Mouse (Mus musculus): ENCODE results near the gene Rnaseh2a. TPM values are rescaled to one million over a fixed set of nuclear protein-coding genes. Genes with fewer than 3 reads are reported as not detected.

Gene Rnaseh2a
- polyA plus RNA-seq, 1 experiment = 39.8 TPM

GRCm38 (mm10) chr8:84909949-84910348, 59.6 kb downstream of the Rnaseh2a start:
- Histone ChIP-seq H3K4me1 (ENCODE audit: control insufficient read depth, insufficient read depth, low read length) (peaks cover 15% of the 10 kb centered on the region), H3K4me3 (ENCODE audit: insufficient read depth, low read length) (peak overlapping the region; percentile 94), H3K27ac (ENCODE audit: insufficient read depth, low read depth, low read length) (no peak overlapping the region)
- no peak for TF ChIP-seq POLR2A (IDR thresholded peaks at IDR 0.05; ENCODE audit: borderline replicate concordance, low read depth, low read length)
- TF ChIP-seq CTCF (IDR thresholded peaks at IDR 0.05; ENCODE audit: low read depth, low read length) = no peak

- peaks cover 15% of the 10 kb centered on the region for H3K4me1 ChIP-seq (ENCODE audit: control insufficient read depth, insufficient read depth, low read length)
- H3K27ac ChIP-seq (ENCODE audit: insufficient read depth, low read depth, low read length) = peak overlapping the region; percentile 91
- H3K4me3 ChIP-seq (ENCODE audit: insufficient read depth, low read length) = peak overlapping the region; percentile 94
- TF ChIP-seq CTCF (IDR thresholded peaks at IDR 0.05; ENCODE audit: low read depth, low read length) = no peak
- no peak for TF ChIP-seq POLR2A (IDR thresholded peaks at IDR 0.05; ENCODE audit: borderline replicate concordance, low read depth, low read length)
Measured at GRCm38 (mm10) chr8:84909162-84909767, 60.3 kb downstream of the Rnaseh2a start.

- Histone ChIP-seq H3K27ac (ENCODE audit: insufficient read depth, low read depth, low read length) (peak within 1 kb of the TSS; percentile 91), H3K4me1 (ENCODE audit: control insufficient read depth, insufficient read depth, low read length) (peaks cover 12% of the 10 kb centered on the region), H3K4me3 (ENCODE audit: insufficient read depth, low read length) (peak within 1 kb of the TSS; percentile 94)
- TF ChIP-seq POLR2A (IDR thresholded peaks at IDR 0.05; ENCODE audit: borderline replicate concordance, low read depth, low read length) (peak; percentile 87; the same call in 1 of the 2 replicates), CTCF (IDR thresholded peaks at IDR 0.05; ENCODE audit: low read depth, low read length) (no peak)
Measured at GRCm38 (mm10) chr8:84908421-84909161, 61.0 kb downstream of the Rnaseh2a start, which contains the start of gene Dnase2a. TSS of gene Dnase2a (plus strand) at chr8:84908560.

- Histone ChIP-seq H3K4me3 (ENCODE audit: insufficient read depth, low read length) (peak overlapping the region; percentile 49), H3K4me1 (ENCODE audit: control insufficient read depth, insufficient read depth, low read length) (peaks cover 12% of the 10 kb centered on the region), H3K27ac (ENCODE audit: insufficient read depth, low read depth, low read length) (peak overlapping the region; percentile 70)
- peak; percentile 53 for TF ChIP-seq CTCF (IDR thresholded peaks at IDR 0.05; ENCODE audit: low read depth, low read length)
Measured at GRCm38 (mm10) chr8:84907979-84908378, 61.6 kb downstream of the Rnaseh2a start.

- H3K4me3 ChIP-seq (ENCODE audit: insufficient read depth, low read length) = no peak overlapping the region
- H3K27ac ChIP-seq (ENCODE audit: insufficient read depth, low read depth, low read length) = peak overlapping the region; percentile 22; the same call in 1 of the 2 replicates
- H3K4me1 ChIP-seq (ENCODE audit: control insufficient read depth, insufficient read depth, low read length) = peaks cover 12% of the 10 kb centered on the region
- no peak for TF ChIP-seq POLR2A (IDR thresholded peaks at IDR 0.05; ENCODE audit: borderline replicate concordance, low read depth, low read length)
- TF ChIP-seq CTCF (IDR thresholded peaks at IDR 0.05; ENCODE audit: low read depth, low read length) = no peak
Measured at GRCm38 (mm10) chr8:84907493-84907892, 62.1 kb downstream of the Rnaseh2a start.

GRCm38 (mm10) chr8:84907037-84907436, 62.5 kb downstream of the Rnaseh2a start:
- Histone ChIP-seq H3K27ac (ENCODE audit: insufficient read depth, low read depth, low read length) (no peak overlapping the region), H3K4me1 (ENCODE audit: control insufficient read depth, insufficient read depth, low read length) (peaks cover 12% of the 10 kb centered on the region), H3K4me3 (ENCODE audit: insufficient read depth, low read length) (no peak overlapping the region)
- no peak for TF ChIP-seq POLR2A (IDR thresholded peaks at IDR 0.05; ENCODE audit: borderline replicate concordance, low read depth, low read length)
- no peak for TF ChIP-seq CTCF (IDR thresholded peaks at IDR 0.05; ENCODE audit: low read depth, low read length)

Other genes with a start within 250 kb of the Rnaseh2a start
- gene G430095P16Rik, start 246.8 kb downstream of the Rnaseh2a start, polyA plus RNA-seq (2012; ENCODE audit: insufficient read depth, insufficient read length, missing spikeins) = 1.0 and 1.1 TPM in 2 replicates
- 8.3 and 12.5 TPM in 2 replicates for gene Nfix, start 169.4 kb downstream of the Rnaseh2a start, polyA plus RNA-seq (2012; ENCODE audit: insufficient read depth, insufficient read length, missing spikeins)
- gene Dand5, start 146.9 kb downstream of the Rnaseh2a start, polyA plus RNA-seq (2012; ENCODE audit: insufficient read depth, insufficient read length, missing spikeins) = 3.3 and 5.4 TPM in 2 replicates
- 12.7 and 13.9 TPM in 2 replicates for gene Gadd45gip1, start 138.2 kb downstream of the Rnaseh2a start, polyA plus RNA-seq (2012; ENCODE audit: insufficient read depth, insufficient read length, missing spikeins)
- 49.1 and 54.0 TPM in 2 replicates for gene Rad23a, start 129.1 kb downstream of the Rnaseh2a start, polyA plus RNA-seq (2012; ENCODE audit: insufficient read depth, insufficient read length, missing spikeins)
- gene Calr, start 122.8 kb downstream of the Rnaseh2a start, polyA plus RNA-seq (2012; ENCODE audit: insufficient read depth, insufficient read length, missing spikeins) = 674 and 696 TPM in 2 replicates
- 23.1 and 30.5 TPM in 2 replicates for gene Farsa, start 112.8 kb downstream of the Rnaseh2a start, polyA plus RNA-seq (2012; ENCODE audit: insufficient read depth, insufficient read length, missing spikeins)
- gene Syce2, start 97.7 kb downstream of the Rnaseh2a start, polyA plus RNA-seq (2012; ENCODE audit: insufficient read depth, insufficient read length, missing spikeins) = 19.4 and 19.6 TPM in 2 replicates
- gene Gcdh, start 75.8 kb downstream of the Rnaseh2a start, polyA plus RNA-seq (2012; ENCODE audit: insufficient read depth, insufficient read length, missing spikeins) = 13.4 and 17.6 TPM in 2 replicates
- not detected in 2 replicates for gene Klf1, start 67.8 kb downstream of the Rnaseh2a start, polyA plus RNA-seq (2012; ENCODE audit: insufficient read depth, insufficient read length, missing spikeins)
- gene Dnase2a, start 61.2 kb downstream of the Rnaseh2a start, polyA plus RNA-seq (2012; ENCODE audit: insufficient read depth, insufficient read length, missing spikeins) = 109 and 119 TPM in 2 replicates
- 0.28 and 0.42 TPM in 2 replicates for gene Mast1, start 32.4 kb downstream of the Rnaseh2a start, polyA plus RNA-seq (2012; ENCODE audit: insufficient read depth, insufficient read length, missing spikeins)
- gene Rtbdn, start 22.8 kb downstream of the Rnaseh2a start, polyA plus RNA-seq (2012; ENCODE audit: insufficient read depth, insufficient read length, missing spikeins) = not detected in 2 replicates
- gene Gm49661, start 334 bp downstream of the Rnaseh2a start, polyA plus RNA-seq (2012; ENCODE audit: insufficient read depth, insufficient read length, missing spikeins) = not detected in 2 replicates
- 267 and 279 TPM in 2 replicates for gene Prdx2, start 180 bp downstream of the Rnaseh2a start, polyA plus RNA-seq (2012; ENCODE audit: insufficient read depth, insufficient read length, missing spikeins)
- 71.1 and 80.8 TPM in 2 replicates for gene Junb, start 9.0 kb upstream of the Rnaseh2a start, polyA plus RNA-seq (2012; ENCODE audit: insufficient read depth, insufficient read length, missing spikeins)
- gene Hook2, start 20.8 kb upstream of the Rnaseh2a start, polyA plus RNA-seq (2012; ENCODE audit: insufficient read depth, insufficient read length, missing spikeins) = 14.5 and 17.4 TPM in 2 replicates
- not detected in 2 replicates for gene Best2, start 44.8 kb upstream of the Rnaseh2a start, polyA plus RNA-seq (2012; ENCODE audit: insufficient read depth, insufficient read length, missing spikeins)
- 74.5 and 75.3 TPM in 2 replicates for gene Asna1, start 55.5 kb upstream of the Rnaseh2a start, polyA plus RNA-seq (2012; ENCODE audit: insufficient read depth, insufficient read length, missing spikeins)
- gene Trir, start 57.1 kb upstream of the Rnaseh2a start, polyA plus RNA-seq (2012; ENCODE audit: insufficient read depth, insufficient read length, missing spikeins) = 145 and 177 TPM in 2 replicates
- 34.0 and 44.4 TPM in 2 replicates for gene Tnpo2, start 67.1 kb upstream of the Rnaseh2a start, polyA plus RNA-seq (2012; ENCODE audit: insufficient read depth, insufficient read length, missing spikeins)
- 10.2 and 11.8 TPM in 2 replicates for gene Fbxw9, start 90.3 kb upstream of the Rnaseh2a start, polyA plus RNA-seq (2012; ENCODE audit: insufficient read depth, insufficient read length, missing spikeins)
- not detected in 2 replicates for gene Gm5741, start 98.2 kb upstream of the Rnaseh2a start, polyA plus RNA-seq (2012; ENCODE audit: insufficient read depth, insufficient read length, missing spikeins)
- gene Dhps, start 102.0 kb upstream of the Rnaseh2a start, polyA plus RNA-seq (2012; ENCODE audit: insufficient read depth, insufficient read length, missing spikeins) = 36.7 and 44.9 TPM in 2 replicates
- 90.2 and 113 TPM in 2 replicates for gene Wdr83os, start 111.0 kb upstream of the Rnaseh2a start, polyA plus RNA-seq (2012; ENCODE audit: insufficient read depth, insufficient read length, missing spikeins)
- 22.6 and 27.3 TPM in 2 replicates for gene Wdr83, start 111.5 kb upstream of the Rnaseh2a start, polyA plus RNA-seq (2012; ENCODE audit: insufficient read depth, insufficient read length, missing spikeins)
- gene Man2b1, start 113.5 kb upstream of the Rnaseh2a start, polyA plus RNA-seq (2012; ENCODE audit: insufficient read depth, insufficient read length, missing spikeins) = 390 and 469 TPM in 2 replicates
- 1.2 and 1.7 TPM in 2 replicates for gene Zfp791, start 153.3 kb upstream of the Rnaseh2a start, polyA plus RNA-seq (2012; ENCODE audit: insufficient read depth, insufficient read length, missing spikeins)
- not detected in 2 replicates for gene Cks1brt, start 182.2 kb upstream of the Rnaseh2a start, polyA plus RNA-seq (2012; ENCODE audit: insufficient read depth, insufficient read length, missing spikeins)

All from bone marrow macrophage, adult 2 months (primary cell).